In the genomic region with DNA sequence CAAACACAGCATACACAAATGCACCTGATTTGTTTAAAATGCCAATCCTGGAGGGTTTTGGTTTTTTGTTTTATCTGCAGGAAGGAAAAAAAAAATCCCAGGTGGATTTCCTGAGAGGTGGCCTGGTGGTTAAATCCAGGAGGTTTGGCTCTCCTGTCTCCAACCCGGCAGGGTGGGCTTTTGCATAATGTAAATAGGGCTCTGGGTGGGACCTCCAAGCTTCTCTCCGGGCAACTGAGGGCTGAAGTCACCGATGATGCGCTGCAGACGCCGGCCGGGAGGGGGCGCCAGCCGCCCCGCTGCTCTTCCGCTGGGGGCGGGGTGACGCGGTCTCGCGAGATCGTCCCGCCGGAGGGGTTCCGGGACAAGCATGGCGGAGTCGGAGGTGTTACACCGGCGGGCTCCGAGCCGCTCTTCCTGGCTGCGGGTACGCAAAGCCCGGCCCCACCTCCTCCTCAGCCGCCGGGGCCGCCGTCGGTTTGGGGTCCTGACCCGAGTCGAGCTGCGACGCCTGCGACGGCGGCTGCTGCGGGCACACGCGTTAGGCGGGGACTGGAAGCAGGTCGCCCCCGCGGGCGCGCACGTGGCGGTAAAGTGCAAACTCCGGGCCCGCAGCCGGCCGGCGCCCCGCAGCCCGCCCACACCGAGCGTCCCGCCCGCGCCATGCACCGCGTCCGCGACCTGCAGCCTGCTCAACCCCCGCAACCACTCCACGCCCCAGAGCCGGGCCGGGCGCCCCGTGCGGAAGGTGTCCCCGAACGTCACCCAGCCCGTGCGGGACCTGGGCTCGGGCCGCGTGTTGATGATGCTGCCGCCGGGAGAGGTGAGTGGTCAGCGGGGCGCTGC, we compare ENCODE assay signal across 8 mouse cellular contexts. TPM values are rescaled to one million over a fixed set of nuclear protein-coding genes. Genes with fewer than 3 reads are reported as not detected.
DNase-seq lines count a peak whose midpoint lies in the region; ATAC-seq and TF ChIP-seq lines count a peak whose summit lies in the region.

A gene (plus strand): TSS at position 337 of the 846 bp plus-strand sequence.

- H3K79me2 ChIP-seq in MEL (ENCODE audit: control insufficient read depth, insufficient read depth, low read length, poor library complexity): peaks cover 44% of the 10 kb centered on the region

- H3K4me3 ChIP-seq in MEL (ENCODE audit: control insufficient read depth in 1 of 2, insufficient read depth in 1 of 2, low read depth in 2 of 2, low read length in 2 of 2): peak within 1 kb of the TSS; percentile 86 to 95
- peak within 1 kb of the TSS; percentile 74 for H3K4me3 ChIP-seq in cerebellum, adult 2 months (replicated peaks; ENCODE audit: insufficient read depth, low read depth, low read length)
- H3K4me3 ChIP-seq in lung, embryonic 16.5 days (ENCODE audit: low read length): peak within 1 kb of the TSS; percentile 100

- peak within 1 kb of the TSS; percentile 99 for H3K9ac ChIP-seq in MEL (ENCODE audit: control insufficient read depth, low read depth, low read length, poor library complexity, severe bottlenecking)
- peak within 1 kb of the TSS; percentile 93 for H3K9ac ChIP-seq in lung, embryonic 16.5 days (ENCODE audit: low read length)

- TF ChIP-seq EP300 in MEL (IDR thresholded peaks at IDR 0.05; ENCODE audit: low read depth in 1 of 2, low read length in 2 of 2): no peak

- peak; percentile 76 to 88 for ATAC-seq in hematopoietic stem cell, adult 5-6 weeks (replicated peaks in 1 of 2; ENCODE audit: insufficient read depth in 1 of 2, low FRiP score in 2 of 2, low TSS enrichment in 1 of 2, low read depth in 1 of 2, poor library complexity in 2 of 2, severe bottlenecking in 2 of 2)
- peak; percentile 92 for ATAC-seq in lung, embryonic 16.5 days (ENCODE audit: low read depth)

- H3K4me2 ChIP-seq in lung, embryonic 16.5 days (ENCODE audit: low read depth, low read length): peak within 1 kb of the TSS; percentile 94

- peak; percentile 88 to 93 for TF ChIP-seq POLR2A in MEL (IDR thresholded peaks at IDR 0.05; ENCODE audit: control insufficient read depth in 1 of 2, insufficient read depth in 1 of 2, low read depth in 1 of 2, low read length in 2 of 2, poor library complexity in 1 of 2)
- peak; percentile 89 for TF ChIP-seq POLR2A in cerebellum, adult 2 months (IDR thresholded peaks at IDR 0.05; ENCODE audit: borderline replicate concordance, insufficient read depth, low read length)

- whole genome bisulfite sequencing in cerebellum, adult 2 months: under 1% methylated on average over 78 of the region's 86 CpGs
- under 1% methylated on average over 70 of the region's 86 CpGs for WGBS in lung, embryonic 16.5 days

- no peak for TF ChIP-seq RAD21 in MEL (IDR thresholded peaks at IDR 0.05; ENCODE audit: low read depth, low read length)

- no peaks in the 10 kb centered on the region for H3K9me3 ChIP-seq in MEL (replicated peaks; ENCODE audit: insufficient read depth, low read length)
- H3K9me3 ChIP-seq in lung, embryonic 16.5 days (ENCODE audit: control insufficient read depth, low read length): no peaks in the 10 kb centered on the region

- peaks cover 0 to 10% of the 10 kb centered on the region in 2 experiments; a peak in 2 of 4 replicates for H3K4me1 ChIP-seq in MEL (ENCODE audit: control insufficient read depth in 1 of 2, insufficient read depth in 2 of 2, low read length in 2 of 2)
- H3K4me1 ChIP-seq in cerebellum, adult 2 months (ENCODE audit: control insufficient read depth, insufficient read depth, low read length): peaks cover 3% of the 10 kb centered on the region; the same call in 1 of the 2 replicates
- H3K4me1 ChIP-seq in lung, embryonic 16.5 days (replicated peaks; ENCODE audit: control insufficient read depth, insufficient read depth, low read length): peaks cover 8% of the 10 kb centered on the region

- no peaks in the 10 kb centered on the region for H3K27me3 ChIP-seq in MEL (ENCODE audit: control insufficient read depth in 1 of 2, insufficient read depth in 2 of 2, low read length in 2 of 2)
- H3K27me3 ChIP-seq in cerebellum, adult 2 months (ENCODE audit: control insufficient read depth, insufficient read depth, low read length): no peaks in the 10 kb centered on the region
- H3K27me3 ChIP-seq in lung, embryonic 16.5 days (ENCODE audit: control insufficient read depth, insufficient read depth, low read depth, low read length): no peaks in the 10 kb centered on the region

- H3K36me3 ChIP-seq in MEL (ENCODE audit: control insufficient read depth in 1 of 2, insufficient read depth in 2 of 2, low read length in 2 of 2): peaks cover 5 to 8% of the 10 kb centered on the region in 2 experiments
- H3K36me3 ChIP-seq in lung, embryonic 16.5 days (ENCODE audit: control insufficient read depth, insufficient read depth, low read length): peaks cover 25% of the 10 kb centered on the region

- peak within 1 kb of the TSS; percentile 62 for H3K27ac ChIP-seq in MEL (ENCODE audit: control insufficient read depth, low read depth, low read length)
- H3K27ac ChIP-seq in cerebellum, adult 2 months (ENCODE audit: insufficient read depth, low read length): no peak within 1 kb of the TSS
- no peak within 1 kb of the TSS for H3K27ac ChIP-seq in lung, embryonic 16.5 days (ENCODE audit: low read length)

- TF ChIP-seq CTCF in MEL (IDR thresholded peaks at IDR 0.05 in 2 of 3, conservative IDR thresholded peaks at IDR 0.05 in 1 of 3; ENCODE audit: control insufficient read depth in 1 of 3, insufficient read depth in 1 of 3, low read depth in 2 of 3, low read length in 3 of 3, poor library complexity in 1 of 3, severe bottlenecking in 1 of 3): peak; percentile 77 to 99 (median 94)
- peak; percentile 85 for TF ChIP-seq CTCF in cerebellum, adult 2 months (IDR thresholded peaks at IDR 0.05; ENCODE audit: borderline replicate concordance, insufficient read depth, low read depth, low read length)

- peak; percentile 93 for DNase-seq in MEL (ENCODE audit: low read depth, low spot score)
- peak; percentile 90 to 94 for DNase-seq in cerebellum, adult 2 months
- peak; percentile 92 for DNase-seq in forelimb bud, embryonic 11.5 days (ENCODE audit: low read depth, low spot score)
- DNase-seq in layer of hippocampus, adult 9-10 months (ENCODE audit: low spot score): peak; percentile 55
- DNase-seq in ovary, postnatal 10 days (ENCODE audit: low spot score): peak; percentile 89
- peak; percentile 84 to 97 for DNase-seq in thymus, postnatal 10 days (ENCODE audit: low spot score in 2 of 2)

TF ChIP-seq in MEL, 35 proteins besides CTCF, POLR2A, EP300 and RAD21 (continues in another document):
- TF ChIP-seq CHD2 (IDR thresholded peaks at IDR 0.05; ENCODE audit: low read length): peak; percentile 98
- TF ChIP-seq GATA1 (IDR thresholded peaks at IDR 0.05; ENCODE audit: low read depth, low read length): no peak
- TF ChIP-seq MAX (IDR thresholded peaks at IDR 0.05; ENCODE audit: low read length): peak; percentile 91
- TF ChIP-seq POLR2AphosphoS5 (IDR thresholded peaks at IDR 0.05; ENCODE audit: borderline replicate concordance, low read depth, low read length): no peak
- TF ChIP-seq TAL1 (IDR thresholded peaks at IDR 0.05; ENCODE audit: low read length): no peak
- 0 out of 2 replicates have a peak, but pooled peaks have one; percentile 41 for TF ChIP-seq BHLHE40 (IDR thresholded peaks at IDR 0.05; ENCODE audit: borderline replicate concordance, low read depth, low read length)
- TF ChIP-seq ELF1 (IDR thresholded peaks at IDR 0.05; ENCODE audit: low read depth, low read length): peak; percentile 94
- no peak for TF ChIP-seq GABPA (IDR thresholded peaks at IDR 0.05; ENCODE audit: low read depth, low read length)
- peak; percentile 78; the same call in 1 of the 2 replicates for TF ChIP-seq POLR2AphosphoS2 (IDR thresholded peaks at IDR 0.05; ENCODE audit: low read length)
- TF ChIP-seq ZC3H11A (IDR thresholded peaks at IDR 0.05; ENCODE audit: low read depth, low read length): no peak
- TF ChIP-seq CHD1 (IDR thresholded peaks at IDR 0.05; ENCODE audit: low read depth, low read length): no peak
- 0 out of 2 replicates have a peak, but pooled peaks have one; percentile 48 for TF ChIP-seq MEF2A (IDR thresholded peaks at IDR 0.05; ENCODE audit: extremely low read depth, insufficient replicate concordance, low read depth, low read length, poor library complexity, severe bottlenecking)
- peak; percentile 92 for TF ChIP-seq HCFC1 (IDR thresholded peaks at IDR 0.05; ENCODE audit: low read depth, low read length)
- TF ChIP-seq ZNF384 (IDR thresholded peaks at IDR 0.05; ENCODE audit: low read depth, low read length): no peak
- no peak for TF ChIP-seq USF2 (IDR thresholded peaks at IDR 0.05; ENCODE audit: borderline replicate concordance in 1 of 2, insufficient read depth in 1 of 2, low read depth in 1 of 2, low read length in 2 of 2)
- no peak for TF ChIP-seq MAFK (IDR thresholded peaks at IDR 0.05; ENCODE audit: borderline replicate concordance, low read depth, low read length)
- TF ChIP-seq UBTF (IDR thresholded peaks at IDR 0.05; ENCODE audit: borderline replicate concordance, insufficient read depth, low read depth, low read length): no peak
- peak; percentile 83 for TF ChIP-seq SIN3A (IDR thresholded peaks at IDR 0.05; ENCODE audit: low read length)
- TF ChIP-seq USF1 (IDR thresholded peaks at IDR 0.05; ENCODE audit: low read depth, low read length): peak; percentile 32; the same call in 1 of the 2 replicates
- peak; percentile 76 for TF ChIP-seq TCF12 (IDR thresholded peaks at IDR 0.05; ENCODE audit: low read depth, low read length)
- no peak for TF ChIP-seq MYB (IDR thresholded peaks at IDR 0.05; ENCODE audit: low read depth, low read length)
- no peak; the same call in 1 of the 2 replicates for TF ChIP-seq ZMIZ1 (IDR thresholded peaks at IDR 0.05; ENCODE audit: low read depth, low read length)
- TF ChIP-seq MYC (IDR thresholded peaks at IDR 0.05; ENCODE audit: low read depth, low read length): peak; percentile 81; the same call in 1 of the 2 replicates
- peak; percentile 83 for TF ChIP-seq TBP (IDR thresholded peaks at IDR 0.05; ENCODE audit: low read depth, low read length)
- peak; percentile 96 for TF ChIP-seq MAZ (IDR thresholded peaks at IDR 0.05; ENCODE audit: low read depth, low read length)
- TF ChIP-seq RCOR1 (IDR thresholded peaks at IDR 0.05; ENCODE audit: low read depth, low read length): no peak
- peak; percentile 93 for TF ChIP-seq NELFE (IDR thresholded peaks at IDR 0.05; ENCODE audit: low read depth, low read length)
- no peak for TF ChIP-seq ZKSCAN1 (IDR thresholded peaks at IDR 0.05; ENCODE audit: low read depth, low read length)

RNA-seq across cellular contexts. Expression of the gene that starts here (rescaled TPM):
- 75.1 and 80.9 TPM in 2 replicates for total RNA-seq in MEL (2012; rRNA removed)
- 100 to 1,000 TPM in 1 of 2 experiments, 10 to 100 TPM in 1; 80.3 to 114 TPM for polyA plus RNA-seq in MEL (2012; ENCODE audit: insufficient read depth in 1 of 2, insufficient read length in 2 of 2, low read depth in 1 of 2, low replicate concordance in 2 of 2, missing spikeins in 1 of 2)
- 15.1 and 16.5 TPM in 2 replicates for polyA plus RNA-seq in cerebellum, adult 2 months (2012; rRNA removed)
- total RNA-seq in hematopoietic stem cell, adult 5-6 weeks (2017): 24.8 and 27.0 TPM in 2 replicates
- polyA plus RNA-seq in lung, embryonic 16.5 days (2015; fragmentation: Nextera tagmentation; extraction: Ambion mirVana): 21.4 and 22.7 TPM in 2 replicates
